Mouse (Mus musculus): ENCODE results near the gene Apol6. TPM values are rescaled to one million over a fixed set of nuclear protein-coding genes. Genes with fewer than 3 reads are reported as not detected.

The Apol6 gene
- polyA plus RNA-seq, 1 experiment from 2014 or later: 0.25 TPM

DNA sequence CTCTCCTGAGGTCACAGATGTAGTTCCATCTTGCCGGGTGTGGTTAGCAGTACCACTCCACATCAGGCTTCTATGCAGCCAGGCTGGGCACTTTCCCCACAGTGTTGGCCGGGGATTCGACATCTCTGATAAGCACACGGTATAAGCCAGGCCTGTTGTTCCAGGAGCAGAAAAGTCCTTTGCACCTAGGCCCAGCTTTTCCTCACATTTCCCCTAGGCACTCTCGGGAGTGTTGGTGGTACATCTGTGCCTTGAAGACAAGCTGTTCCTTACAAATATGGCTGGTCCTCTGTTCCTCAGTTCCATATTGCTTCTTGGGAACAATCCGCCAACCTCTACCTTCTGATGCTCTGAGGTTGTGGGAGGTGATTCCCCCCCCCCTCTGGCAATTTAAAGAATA is 21.7 kb downstream of the Apol6 start:
- Histone ChIP-seq H3K4me3 (ENCODE audit: low read depth, low read length) (no peak overlapping the region), H3K36me3 (ENCODE audit: control insufficient read depth, insufficient read depth, low read length) (no peaks in the 10 kb centered on the region), H3K27me3 (ENCODE audit: control insufficient read depth, insufficient read depth, low read length) (no peaks in the 10 kb centered on the region), H3K4me2 (replicated peaks; ENCODE audit: low read depth) (no peak overlapping the region), H3K9ac (ENCODE audit: low read length) (no peak overlapping the region), H3K9me3 (ENCODE audit: control insufficient read depth, low read length) (no peaks in the 10 kb centered on the region), H3K4me1 (replicated peaks; ENCODE audit: control insufficient read depth, insufficient read depth) (no peaks in the 10 kb centered on the region), H3K27ac (replicated peaks) (no peak overlapping the region)
- TF ChIP-seq CTCF (IDR thresholded peaks at IDR 0.05; ENCODE audit: low read depth) (no peak), EP300 (optimal IDR thresholded peaks at IDR 0.05) (no peak)
- peak; percentile 11; the same call in 1 of the 2 replicates for ATAC-seq (ENCODE audit: low FRiP score, low TSS enrichment)
- 58% methylated on average over 6 of the region's 6 CpGs for WGBS
- DNase-seq (ENCODE audit: low spot score): no peak

DNA sequence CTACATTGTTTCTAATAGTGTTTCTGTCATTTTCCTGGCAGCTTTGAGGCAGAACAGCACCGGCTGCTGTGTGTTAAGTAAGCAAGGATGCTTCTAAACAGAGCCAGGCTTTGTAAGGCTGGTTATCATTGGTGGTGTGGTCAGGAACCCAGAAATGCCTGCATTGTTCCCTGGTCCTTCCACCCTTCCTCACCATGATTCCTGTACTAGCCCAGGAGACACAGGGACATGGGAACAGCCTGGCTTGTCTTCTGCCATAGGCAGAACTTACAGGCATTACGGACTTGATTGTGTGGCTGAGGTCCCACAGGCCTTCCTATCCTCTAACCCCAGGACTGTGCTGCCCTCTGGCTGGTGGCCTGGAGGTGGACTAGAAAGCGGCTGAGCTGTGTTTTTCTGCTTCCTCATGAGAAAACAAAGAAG is 23.9 kb downstream of the Apol6 start:
- TF ChIP-seq EP300 (optimal IDR thresholded peaks at IDR 0.05) (no peak), CTCF (IDR thresholded peaks at IDR 0.05; ENCODE audit: low read depth) (peak; percentile 68)
- ATAC-seq (ENCODE audit: low FRiP score, low TSS enrichment) (no peak), DNase-seq (ENCODE audit: low spot score) (peak; percentile 27)
- Histone ChIP-seq H3K4me2 (replicated peaks; ENCODE audit: low read depth) (no peak overlapping the region), H3K27me3 (ENCODE audit: control insufficient read depth, insufficient read depth, low read length) (no peaks in the 10 kb centered on the region), H3K36me3 (ENCODE audit: control insufficient read depth, insufficient read depth, low read length) (no peaks in the 10 kb centered on the region), H3K9ac (ENCODE audit: low read length) (no peak overlapping the region), H3K4me3 (ENCODE audit: low read depth, low read length) (no peak overlapping the region), H3K4me1 (replicated peaks; ENCODE audit: control insufficient read depth, insufficient read depth) (no peaks in the 10 kb centered on the region), H3K27ac (replicated peaks) (0 out of 2 replicates have a peak overlapping the region, but pooled peaks have one; percentile 18), H3K9me3 (ENCODE audit: control insufficient read depth, low read length) (no peaks in the 10 kb centered on the region)
- WGBS: 54% methylated on average over 3 of the region's 3 CpGs

DNA sequence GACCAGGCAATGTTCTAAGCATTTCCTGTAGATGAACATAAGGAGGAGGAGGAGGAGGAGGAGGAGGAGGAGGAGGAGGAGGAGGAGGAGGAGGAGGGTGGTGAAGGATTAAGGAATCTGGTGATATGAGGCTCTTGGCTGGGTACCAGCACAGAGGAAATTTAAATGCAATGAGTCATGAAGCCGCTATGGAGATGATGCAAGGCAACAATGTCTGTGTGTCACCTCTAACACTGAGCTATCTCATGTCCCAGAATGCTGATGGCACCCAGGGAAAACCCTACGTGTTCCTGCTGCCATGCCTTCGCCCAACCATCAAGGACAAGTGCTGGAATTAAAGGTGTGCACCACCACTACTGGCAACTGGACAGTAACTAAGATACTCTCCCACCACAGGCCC is 24.5 kb downstream of the Apol6 start:
- H3K27me3 ChIP-seq (ENCODE audit: control insufficient read depth, insufficient read depth, low read length): no peaks in the 10 kb centered on the region
- no peak for DNase-seq (ENCODE audit: low spot score)
- ATAC-seq (ENCODE audit: low FRiP score, low TSS enrichment): no peak
- H3K9me3 ChIP-seq (ENCODE audit: control insufficient read depth, low read length): no peaks in the 10 kb centered on the region
- no peaks in the 10 kb centered on the region for H3K4me1 ChIP-seq (replicated peaks; ENCODE audit: control insufficient read depth, insufficient read depth)
- H3K27ac ChIP-seq (replicated peaks): no peak overlapping the region
- H3K9ac ChIP-seq (ENCODE audit: low read length): no peak overlapping the region
- no peak for TF ChIP-seq CTCF (IDR thresholded peaks at IDR 0.05; ENCODE audit: low read depth)
- TF ChIP-seq EP300 (optimal IDR thresholded peaks at IDR 0.05): no peak
- WGBS: 70% methylated on average over 3 of the region's 3 CpGs
- no peaks in the 10 kb centered on the region for H3K36me3 ChIP-seq (ENCODE audit: control insufficient read depth, insufficient read depth, low read length)
- H3K4me3 ChIP-seq (ENCODE audit: low read depth, low read length): no peak overlapping the region
- no peak overlapping the region for H3K4me2 ChIP-seq (replicated peaks; ENCODE audit: low read depth)

DNA sequence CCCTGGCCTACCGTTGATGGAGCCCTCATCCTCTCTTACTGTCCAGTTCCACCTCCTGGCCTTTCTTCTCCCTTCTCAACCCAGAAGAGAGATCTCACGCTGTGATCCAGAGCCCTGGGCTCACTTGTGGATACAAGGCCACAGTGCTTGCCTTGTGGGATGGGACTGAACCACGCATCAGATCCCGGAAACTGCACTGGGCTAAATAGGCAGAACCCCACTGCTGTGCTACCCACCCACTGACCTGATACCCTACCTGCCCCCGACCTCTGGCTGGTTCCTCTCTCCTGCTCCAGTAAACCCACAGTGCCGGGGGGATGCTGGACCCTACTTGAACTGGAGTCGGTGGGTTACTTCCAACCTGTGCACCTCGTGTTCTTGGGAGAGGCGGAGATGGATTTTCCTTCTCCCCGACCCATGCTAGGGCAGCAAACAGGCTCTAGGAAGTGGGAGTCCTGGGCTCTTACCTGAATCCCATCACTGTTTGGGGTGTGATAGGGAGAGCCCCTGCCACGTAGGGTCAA is 26.3 kb downstream of the Apol6 start:
- Histone ChIP-seq H3K36me3 (ENCODE audit: control insufficient read depth, insufficient read depth, low read length) (no peaks in the 10 kb centered on the region), H3K9ac (ENCODE audit: low read length) (no peak overlapping the region), H3K27me3 (ENCODE audit: control insufficient read depth, insufficient read depth, low read length) (no peaks in the 10 kb centered on the region), H3K9me3 (ENCODE audit: control insufficient read depth, low read length) (no peaks in the 10 kb centered on the region), H3K4me2 (replicated peaks; ENCODE audit: low read depth) (no peak overlapping the region), H3K4me1 (replicated peaks; ENCODE audit: control insufficient read depth, insufficient read depth) (no peaks in the 10 kb centered on the region), H3K27ac (replicated peaks) (no peak overlapping the region), H3K4me3 (ENCODE audit: low read depth, low read length) (no peak overlapping the region)
- 84% methylated on average over 11 of the region's 11 CpGs for WGBS
- ATAC-seq (ENCODE audit: low FRiP score, low TSS enrichment) (no peak), DNase-seq (ENCODE audit: low spot score) (no peak)
- TF ChIP-seq CTCF (IDR thresholded peaks at IDR 0.05; ENCODE audit: low read depth) (no peak), EP300 (optimal IDR thresholded peaks at IDR 0.05) (no peak)

DNA sequence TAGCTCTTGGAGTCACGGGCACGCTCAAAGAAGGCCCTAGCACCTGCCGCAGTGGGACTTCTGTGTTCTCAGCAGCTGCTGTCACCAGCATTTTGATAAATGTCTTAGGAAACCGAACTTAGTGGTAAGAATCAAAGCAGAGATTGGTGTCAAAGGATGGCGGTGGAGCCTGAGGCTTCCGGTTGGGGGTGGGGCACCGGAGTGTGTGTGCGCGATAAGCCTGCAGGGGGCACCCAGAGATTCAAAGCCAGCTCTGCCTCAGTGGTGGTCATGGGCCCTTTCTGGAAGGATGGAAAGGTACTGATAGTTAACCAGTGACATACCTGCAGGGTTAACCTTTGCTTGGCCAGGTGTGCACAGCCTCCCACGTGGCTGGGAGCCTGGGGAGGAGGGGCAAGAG is 27.0 kb downstream of the Apol6 start:
- H3K4me3 ChIP-seq (ENCODE audit: low read depth, low read length): peak overlapping the region; percentile 13; the same call in 1 of the 2 replicates
- H3K27me3 ChIP-seq (ENCODE audit: control insufficient read depth, insufficient read depth, low read length): no peaks in the 10 kb centered on the region
- no peak overlapping the region for H3K9ac ChIP-seq (ENCODE audit: low read length)
- peak overlapping the region; percentile 27; the same call in 1 of the 2 replicates for H3K4me2 ChIP-seq (replicated peaks; ENCODE audit: low read depth)
- TF ChIP-seq EP300 (optimal IDR thresholded peaks at IDR 0.05) (no peak), CTCF (IDR thresholded peaks at IDR 0.05; ENCODE audit: low read depth) (peak; percentile 70)
- no peaks in the 10 kb centered on the region for H3K36me3 ChIP-seq (ENCODE audit: control insufficient read depth, insufficient read depth, low read length)
- ATAC-seq (ENCODE audit: low FRiP score, low TSS enrichment): peak; percentile 74
- no peaks in the 10 kb centered on the region for H3K9me3 ChIP-seq (ENCODE audit: control insufficient read depth, low read length)
- no peaks in the 10 kb centered on the region for H3K4me1 ChIP-seq (replicated peaks; ENCODE audit: control insufficient read depth, insufficient read depth)
- no peak overlapping the region for H3K27ac ChIP-seq (replicated peaks)
- 19% methylated on average over 10 of the region's 10 CpGs for WGBS
- peak; percentile 68 for DNase-seq (ENCODE audit: low spot score)

DNA sequence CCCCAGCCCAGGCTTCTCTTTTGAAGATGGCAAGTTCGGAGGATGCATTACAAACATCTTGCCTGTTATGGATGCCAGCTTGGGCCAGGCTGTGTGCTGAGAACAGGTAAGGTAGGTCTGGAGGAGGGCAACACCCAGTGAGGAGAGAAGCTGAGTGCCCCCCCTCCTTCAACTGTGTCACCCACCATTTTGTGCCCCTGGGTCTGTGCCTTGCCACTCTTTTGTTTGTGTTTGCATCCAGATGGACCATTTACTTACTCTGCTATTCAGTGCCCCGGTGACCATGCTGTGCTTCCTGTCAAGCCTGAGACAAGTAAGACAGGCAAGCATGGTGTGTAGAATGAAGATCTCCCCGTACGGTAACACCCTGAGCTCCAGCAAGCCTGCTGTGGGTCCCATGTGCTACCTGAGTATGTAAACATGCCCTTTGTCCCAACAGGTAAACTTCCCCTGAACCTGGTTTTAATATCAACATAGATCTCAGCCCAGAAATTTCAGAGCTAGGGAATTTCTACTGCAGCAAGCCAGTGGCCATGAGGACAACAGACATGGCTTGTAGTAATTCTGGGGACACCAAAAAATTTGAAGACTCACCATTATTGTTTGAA is 28.1 kb downstream of the Apol6 start:
- Histone ChIP-seq H3K27me3 (ENCODE audit: control insufficient read depth, insufficient read depth, low read length) (no peaks in the 10 kb centered on the region), H3K4me2 (replicated peaks; ENCODE audit: low read depth) (no peak overlapping the region), H3K36me3 (ENCODE audit: control insufficient read depth, insufficient read depth, low read length) (no peaks in the 10 kb centered on the region; the same call in 1 of the 2 replicates), H3K9ac (ENCODE audit: low read length) (no peak overlapping the region), H3K4me1 (replicated peaks; ENCODE audit: control insufficient read depth, insufficient read depth) (no peaks in the 10 kb centered on the region), H3K4me3 (ENCODE audit: low read depth, low read length) (no peak overlapping the region), H3K27ac (replicated peaks) (no peak overlapping the region), H3K9me3 (ENCODE audit: control insufficient read depth, low read length) (no peaks in the 10 kb centered on the region)
- TF ChIP-seq CTCF (IDR thresholded peaks at IDR 0.05; ENCODE audit: low read depth) (no peak), EP300 (optimal IDR thresholded peaks at IDR 0.05) (no peak)
- 55% methylated on average over 4 of the region's 4 CpGs for WGBS
- ATAC-seq (ENCODE audit: low FRiP score, low TSS enrichment): peak; percentile 53; the same call in 1 of the 2 replicates
- peak; percentile 49 for DNase-seq (ENCODE audit: low spot score)
